Mouse (Mus musculus): ENCODE measurements around the gene A830005F24Rik.
"Not testable (repeated sequence)": the region's sequence is repeated elsewhere in the genome, so short reads cannot be mapped to it uniquely, and the experiment has no call there.

A830005F24Rik gene

GRCm38 (mm10) chr13:48513003-48513929, at the start of gene A830005F24Rik, which contains the start of gene Zfp169:
Gene A830005F24Rik, plus strand, starts transcription at chr13:48513570.
Gene Zfp169, minus strand, starts transcription at chr13:48513451.
- peak; percentile 77 for DNase-seq (ENCODE audit: low read depth, low spot score)

DNA sequence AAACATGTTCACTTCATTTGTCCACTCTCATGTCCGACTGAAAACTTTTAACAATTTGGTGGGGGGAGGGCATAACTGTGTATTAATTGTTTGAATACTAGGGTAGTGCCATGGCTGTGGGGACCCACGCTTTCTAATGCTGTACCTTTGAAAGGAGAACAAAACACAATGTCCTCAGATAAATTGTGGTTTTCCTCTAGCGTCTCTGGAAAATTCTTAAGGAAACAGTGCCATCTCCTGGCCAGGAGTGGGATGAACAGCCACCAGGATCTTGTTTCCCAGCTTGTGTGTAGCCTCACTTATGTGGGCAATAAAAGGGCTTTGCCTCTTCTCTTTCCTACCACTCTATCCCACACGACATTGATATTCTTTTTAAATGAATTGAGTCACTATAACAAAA, 49.2 kb upstream of the A830005F24Rik start:
- DNase-seq (ENCODE audit: low read depth, low spot score): peak; percentile 36

DNA sequence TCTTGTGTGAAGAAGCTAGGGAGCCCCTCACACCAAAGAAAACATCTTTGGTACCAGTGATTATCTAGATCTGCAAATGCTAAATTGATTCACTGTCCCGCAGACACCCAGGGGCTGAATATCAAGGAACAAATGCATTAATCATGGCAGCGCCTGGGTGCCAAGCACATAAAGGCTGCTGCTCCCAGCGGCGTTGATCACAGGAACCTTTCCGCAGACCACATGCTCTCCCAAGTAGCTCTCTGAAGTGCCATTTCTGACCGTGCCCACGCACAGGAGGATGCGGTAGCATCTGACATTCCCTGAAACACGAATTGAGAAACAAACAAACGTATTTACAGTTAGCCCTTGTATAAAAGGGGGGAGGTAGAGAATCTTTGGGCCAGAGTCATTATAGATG, 47.2 kb upstream of the A830005F24Rik start:
- DNase-seq (ENCODE audit: low read depth, low spot score): no peak

DNA sequence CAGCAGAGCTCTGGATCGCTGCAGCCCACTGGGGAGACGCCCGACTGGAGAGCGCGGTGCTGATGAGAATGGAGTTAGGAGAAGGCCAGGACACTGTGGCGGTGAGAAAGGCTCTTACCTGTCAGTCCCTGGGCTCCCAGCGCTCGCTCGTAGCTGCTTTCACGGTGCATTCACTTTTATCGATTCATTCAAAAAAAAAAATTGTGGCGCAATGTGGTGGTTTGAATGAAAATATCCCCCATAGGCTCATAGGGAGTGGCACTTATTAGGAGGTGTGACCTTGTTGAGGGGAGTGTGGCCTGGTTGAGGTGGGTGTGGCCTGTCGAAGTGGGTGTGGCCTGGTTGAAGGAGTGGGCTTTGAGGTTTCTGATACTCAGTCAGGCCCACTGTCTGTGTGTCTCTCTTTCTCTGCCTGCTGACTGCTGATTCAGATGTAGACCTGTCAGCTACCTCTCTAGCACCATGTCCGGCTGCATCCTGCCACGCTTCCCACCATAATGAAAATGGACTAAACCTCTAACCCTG, 44.7 kb upstream of the A830005F24Rik start:
- no peak for DNase-seq (ENCODE audit: low read depth, low spot score)

GRCm38 (mm10) chr13:48483606-48484005, 29.8 kb upstream of the A830005F24Rik start:
- DNase-seq (ENCODE audit: low read depth, low spot score): no peak

DNA sequence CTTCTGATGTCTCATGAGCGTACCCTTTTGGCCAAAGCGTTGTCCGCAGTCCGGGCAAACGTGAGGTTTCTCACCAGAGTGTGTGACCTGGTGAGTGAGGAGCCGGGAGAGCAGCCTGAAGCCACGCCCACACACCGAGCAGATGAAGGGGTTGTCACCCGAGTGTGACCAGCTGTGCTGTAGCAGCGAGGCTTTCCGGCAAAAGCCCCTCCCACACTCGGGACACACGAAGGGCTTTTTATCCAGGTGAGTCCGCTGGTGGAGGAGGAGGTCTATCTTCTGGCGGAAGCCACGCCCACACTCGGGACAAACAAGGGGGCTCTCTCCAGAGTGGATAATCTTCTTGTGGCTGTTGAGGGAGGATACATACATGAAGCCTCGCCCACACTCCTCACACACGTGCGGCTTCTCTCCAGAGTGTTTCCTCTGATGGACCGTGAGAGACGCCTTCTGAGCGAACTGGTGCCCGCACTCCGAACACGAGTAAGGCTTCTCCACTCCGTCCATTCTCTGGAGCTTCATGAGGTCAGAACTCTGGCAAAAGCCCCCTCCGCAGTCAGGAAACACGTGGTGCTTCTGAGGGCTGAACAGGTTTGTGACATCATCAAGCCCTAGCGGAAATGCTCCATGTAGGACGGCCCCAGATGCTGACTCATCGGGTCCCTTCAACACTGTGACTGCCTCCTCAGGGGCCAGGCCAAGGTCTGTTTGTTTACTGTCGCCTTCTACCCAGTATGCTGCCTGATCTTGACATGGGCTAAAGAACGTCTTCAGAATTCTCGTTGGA, 22.8 kb upstream of the A830005F24Rik start:
- DNase-seq (ENCODE audit: low read depth, low spot score): no peak

DNA sequence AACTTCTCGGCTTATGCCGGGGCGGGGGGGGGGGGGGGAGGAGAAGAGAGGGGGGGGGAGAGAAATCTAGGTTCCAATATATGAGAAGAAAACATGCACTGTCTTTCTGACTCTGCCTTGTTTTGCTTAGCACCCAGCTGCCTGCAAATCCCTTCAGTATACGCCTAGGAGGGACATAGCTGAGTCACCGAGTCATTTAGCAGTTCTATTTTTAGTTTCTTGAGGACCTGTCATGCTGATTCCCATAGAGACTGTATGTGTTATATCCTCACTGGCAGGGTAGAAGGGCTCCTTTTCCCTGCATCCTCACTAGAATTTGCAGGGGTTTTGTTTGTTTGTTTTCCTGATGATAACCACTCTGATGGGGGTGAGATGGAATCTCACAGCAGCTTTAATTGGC, 20.2 kb upstream of the A830005F24Rik start:
- DNase-seq (ENCODE audit: low read depth, low spot score): no peak

DNA sequence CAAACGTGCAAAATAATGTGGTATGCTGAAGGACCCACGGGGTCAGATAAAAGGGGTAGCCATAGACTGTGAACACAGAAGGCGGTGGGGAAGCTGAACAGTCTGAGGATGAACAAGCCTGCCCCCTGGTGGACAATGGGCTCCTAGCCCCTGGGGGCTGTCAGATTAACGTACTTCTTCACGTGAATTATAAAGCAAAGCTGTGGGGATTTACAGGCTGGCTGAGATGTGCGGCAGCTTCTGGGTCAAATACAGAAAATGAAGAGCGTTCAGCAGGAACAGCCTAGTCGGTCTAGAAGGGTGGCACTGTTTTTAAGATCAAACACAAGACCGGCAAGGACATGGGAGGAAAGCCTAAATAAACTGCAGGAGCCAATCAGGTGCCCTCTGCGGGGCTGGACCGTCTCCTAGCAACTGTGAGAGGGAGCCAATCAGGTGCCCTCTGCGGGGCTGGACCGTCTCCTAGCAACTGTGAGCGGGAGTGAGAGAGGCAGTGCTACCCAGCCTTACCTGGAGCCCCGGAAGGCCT, 15.6 kb upstream of the A830005F24Rik start:
- no peak for DNase-seq (ENCODE audit: low read depth, low spot score)

- no peak for DNase-seq (ENCODE audit: low read depth, low spot score)
These were observed 14.7 kb upstream of the A830005F24Rik start for GRCm38 (mm10) chr13:48498676-48499075.

GRCm38 (mm10) chr13:48502422-48502821, 10.9 kb upstream of the A830005F24Rik start:
- no peak for DNase-seq (ENCODE audit: low read depth, low spot score)

GRCm38 (mm10) chr13:48508661-48509060, 4.7 kb upstream of the A830005F24Rik start:
- DNase-seq (ENCODE audit: low read depth, low spot score): no peak

DNA sequence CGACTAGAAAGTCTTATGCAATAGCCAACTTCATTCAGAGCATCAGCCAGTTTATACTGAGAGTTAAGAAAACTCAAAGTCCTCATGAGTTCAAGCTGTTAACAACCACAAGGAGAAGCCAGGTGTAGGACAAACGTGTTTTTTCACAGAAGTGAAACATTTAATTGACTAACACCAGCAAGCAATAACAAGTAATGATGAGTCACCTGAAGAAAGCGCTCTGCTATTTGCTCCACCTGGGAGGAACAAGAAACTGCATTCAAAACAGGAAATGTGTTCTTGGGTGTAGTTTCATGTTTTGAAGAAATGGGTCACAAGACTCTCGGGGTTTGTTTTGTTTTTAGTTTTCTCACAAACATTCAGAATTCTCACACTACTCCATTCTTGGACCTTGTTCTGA, 2.5 kb downstream of the A830005F24Rik start:
- no peak for DNase-seq (ENCODE audit: low read depth, low spot score)

- not testable (repeated sequence) for DNase-seq (ENCODE audit: low read depth, low spot score)
These were observed 5.8 kb downstream of the A830005F24Rik start for GRCm38 (mm10) chr13:48519122-48519521.

GRCm38 (mm10) chr13:48525745-48526144, 12.4 kb downstream of the A830005F24Rik start:
- no peak for DNase-seq (ENCODE audit: low read depth, low spot score)

DNA sequence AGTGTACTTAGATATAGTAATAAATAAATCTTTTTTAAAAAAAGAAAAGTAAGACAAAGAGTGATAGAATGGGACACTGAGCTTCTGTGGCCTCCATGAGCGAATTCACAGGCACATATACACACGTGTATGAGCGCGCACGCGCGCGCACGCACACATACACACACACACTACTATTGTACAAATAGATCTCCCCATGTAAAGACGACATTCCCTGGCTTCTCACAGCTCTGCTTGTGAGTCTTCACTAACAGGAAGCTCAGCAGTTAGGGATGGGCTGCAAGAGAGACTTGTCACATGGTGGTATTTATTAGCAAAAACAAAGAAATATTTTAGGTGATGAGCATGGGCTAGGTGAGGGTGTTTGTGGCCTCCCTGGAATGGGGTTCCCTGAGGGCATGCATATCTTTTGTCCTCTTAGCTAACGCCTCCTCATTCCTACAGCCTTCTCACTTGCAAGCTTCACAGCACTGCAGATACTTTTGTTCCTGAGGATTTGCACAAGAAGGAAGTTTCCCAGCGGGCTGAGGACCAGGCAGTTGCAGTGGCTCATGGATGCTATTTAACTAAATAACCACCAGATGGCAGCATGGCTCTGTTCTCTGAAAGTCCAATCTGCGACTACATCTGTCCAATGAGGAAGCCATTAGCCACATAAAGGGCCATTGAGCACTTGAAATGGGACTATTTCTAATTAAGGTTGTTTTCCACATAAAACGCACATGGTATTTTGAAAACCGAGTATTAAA, 14.9 kb downstream of the A830005F24Rik start:
- DNase-seq (ENCODE audit: low read depth, low spot score): peak; percentile 60

DNA sequence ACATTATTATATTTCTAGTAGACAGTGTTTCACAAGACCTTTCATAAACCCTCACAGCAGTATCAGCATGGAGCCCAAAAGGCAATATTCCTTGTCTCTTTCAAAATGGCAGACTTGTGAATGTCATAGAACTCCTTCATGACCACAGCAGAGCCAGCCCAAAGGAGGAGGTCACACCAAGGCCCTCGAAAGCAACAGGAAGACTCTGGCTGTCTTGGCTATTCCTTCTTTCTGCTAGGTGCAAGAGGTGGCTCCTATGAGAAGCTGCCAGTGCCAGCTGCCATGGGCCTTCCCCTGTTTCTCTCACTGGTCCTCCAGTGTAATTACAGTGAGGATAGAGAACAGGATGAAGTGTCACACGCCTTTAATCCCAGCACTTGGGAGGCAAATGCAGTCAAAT, 15.7 kb downstream of the A830005F24Rik start:
- no peak for DNase-seq (ENCODE audit: low read depth, low spot score)

DNA sequence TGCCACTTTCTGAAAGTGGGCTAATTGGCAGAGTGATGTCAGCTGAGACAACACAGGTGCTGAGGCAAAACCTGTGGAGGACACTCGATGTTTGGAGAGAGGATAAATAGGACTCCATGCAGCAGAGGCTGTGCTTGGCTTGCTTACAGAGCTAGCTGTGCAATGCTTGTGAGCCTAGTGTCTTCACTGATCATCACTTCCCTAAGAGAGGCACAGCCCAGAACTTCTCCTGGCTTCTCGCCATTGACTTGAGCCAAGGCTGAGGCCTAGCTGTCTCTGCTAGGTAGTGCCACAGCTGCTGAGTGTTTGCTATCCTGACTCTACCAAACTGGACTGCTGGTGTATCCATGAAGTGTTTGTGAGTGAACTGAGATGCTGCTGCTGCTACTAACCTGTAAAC, 17.3 kb downstream of the A830005F24Rik start:
- DNase-seq (ENCODE audit: low read depth, low spot score): no peak

GRCm38 (mm10) chr13:48531448-48531847, 18.1 kb downstream of the A830005F24Rik start:
- DNase-seq (ENCODE audit: low read depth, low spot score): no peak

- DNase-seq (ENCODE audit: low read depth, low spot score): no peak
These were observed 20.1 kb downstream of the A830005F24Rik start for GRCm38 (mm10) chr13:48533441-48533840.

GRCm38 (mm10) chr13:48540488-48540887, 27.1 kb downstream of the A830005F24Rik start:
- no peak for DNase-seq (ENCODE audit: low read depth, low spot score)

DNA sequence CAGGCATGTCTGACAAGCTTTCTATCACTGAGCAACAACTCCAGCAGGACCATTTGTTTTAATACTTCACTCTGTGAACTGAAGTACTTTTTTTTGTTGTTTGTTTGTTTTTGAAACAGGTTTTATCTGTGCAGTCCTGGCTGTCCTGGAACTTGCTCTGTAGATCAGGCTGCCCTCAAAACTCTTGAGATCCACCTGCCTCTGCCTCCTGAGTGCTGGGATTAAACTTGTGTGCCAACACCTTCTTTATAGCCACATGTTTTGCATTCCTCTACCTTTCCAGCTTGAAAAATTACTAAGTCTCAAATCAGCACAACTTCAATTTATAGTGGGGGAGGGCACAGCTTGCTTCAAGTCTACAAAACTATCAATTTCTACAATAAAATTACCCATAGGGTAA, 31.0 kb downstream of the A830005F24Rik start:
- no peak for DNase-seq (ENCODE audit: low read depth, low spot score)
